10 mouse cellular contexts compared by ENCODE assay signal in genomic region chr17:26368336-26368992, GRCm38 (mm10). TPM values are rescaled to one million over a fixed set of nuclear protein-coding genes. Genes with fewer than 3 reads are reported as not detected.
DNase-seq lines count a peak whose midpoint lies in the region; ATAC-seq and TF ChIP-seq lines count a peak whose summit lies in the region.
"Had no signal": no experiment of that assay in that cellular context is flagged by ENCODE, and none has a peak within 500 bp of the region (broad histone marks: within the 10 kb centered on the region; RNA-seq: fewer than 3 reads in every experiment).

No protein-coding gene starts in this region.

- ATAC-seq in lung, embryonic 14.5 days (ENCODE audit: insufficient read depth), result peak; percentile 78; the same call in 1 of the 2 replicates
- ATAC-seq in forebrain, embryonic 13.5 days, result no peak

- peak; percentile 71 for DNase-seq in left cerebral cortex, postnatal 4 days
- no peak for DNase-seq in left cerebral cortex, adult 2 months (ENCODE audit: extremely low spot score in 1 of 2, low spot score in 2 of 2)
- peak; percentile 83 to 87 for DNase-seq in adrenal gland, postnatal 36 days
- DNase-seq in heart, postnatal 10 days, result peak; percentile 63 to 74
- DNase-seq in lung, embryonic 14.5 days, result peak; percentile 94
- peak; percentile 36 for DNase-seq in urinary bladder, adult 2 months (ENCODE audit: low spot score)
- DNase-seq in frontal cortex, postnatal 25 days (ENCODE audit: low spot score in 2 of 2), result no peak

- no peaks in the 10 kb centered on the region for H3K9me3 ChIP-seq in lung, embryonic 14.5 days (ENCODE audit: low read depth, low read length)
- H3K9me3 ChIP-seq in forebrain, embryonic 13.5 days (replicated peaks), result no peaks in the 10 kb centered on the region
- H3K9me3 ChIP-seq: hindbrain, embryonic 15.5 days; neural tube, embryonic 13.5 days had no signal

- no peak overlapping the region for H3K4me3 ChIP-seq in left cerebral cortex, adult 2 months
- no peak overlapping the region for H3K4me3 ChIP-seq in lung, embryonic 14.5 days (ENCODE audit: low read depth, low read length)
- no peak overlapping the region for H3K4me3 ChIP-seq in forebrain, embryonic 13.5 days
- H3K4me3 ChIP-seq: hindbrain, embryonic 15.5 days; neural tube, embryonic 13.5 days had no signal

- H3K9ac ChIP-seq in lung, embryonic 14.5 days, result 0 out of 2 replicates have a peak overlapping the region, but pooled peaks have one; percentile 7
- no peak overlapping the region for H3K9ac ChIP-seq in forebrain, embryonic 13.5 days
- H3K9ac ChIP-seq: hindbrain, embryonic 15.5 days; neural tube, embryonic 13.5 days had no signal

- TF ChIP-seq CTCF in left cerebral cortex, adult 2 months (IDR thresholded peaks at IDR 0.05), result no peak
- TF ChIP-seq CTCF in lung, embryonic 14.5 days (IDR thresholded peaks at IDR 0.05; ENCODE audit: low read depth), result no peak

- no peaks in the 10 kb centered on the region for H3K27me3 ChIP-seq in lung, embryonic 14.5 days (ENCODE audit: insufficient read depth, low read length)
- H3K27me3 ChIP-seq in forebrain, embryonic 13.5 days, result no peaks in the 10 kb centered on the region
- H3K27me3 ChIP-seq: hindbrain, embryonic 15.5 days; neural tube, embryonic 13.5 days had no signal

- intact Hi-C loops in left cerebral cortex, postnatal 4 days (cut with DNase I), result no loop called here
- intact Hi-C loops in left cerebral cortex, adult 2 months (cut with DNase I), result loop anchor here (1.0 to 5.0 kb wide), 2 partner anchors 18 to 74 kb away; no protein-coding TSS in a partner anchor
- intact Hi-C loops in heart, postnatal 10 days (cut with DNase I), result no loop called here

- 52% methylated on average over 10 of the region's 10 CpGs for WGBS in lung, embryonic 14.5 days
- WGBS in forebrain, embryonic 13.5 days, result 68% methylated on average over 10 of the region's 10 CpGs

- H3K36me3 ChIP-seq in lung, embryonic 14.5 days (ENCODE audit: insufficient read depth), result no peaks in the 10 kb centered on the region
- no peaks in the 10 kb centered on the region for H3K36me3 ChIP-seq in forebrain, embryonic 13.5 days (ENCODE audit: poor library complexity, severe bottlenecking)
- H3K36me3 ChIP-seq: hindbrain, embryonic 15.5 days; neural tube, embryonic 13.5 days had no signal

- H3K4me2 ChIP-seq in lung, embryonic 14.5 days, result no peak overlapping the region
- H3K4me2 ChIP-seq in forebrain, embryonic 13.5 days, result no peak overlapping the region
- H3K4me2 ChIP-seq: hindbrain, embryonic 15.5 days; neural tube, embryonic 13.5 days had no signal

- H3K27ac ChIP-seq in left cerebral cortex, adult 2 months, result no peak overlapping the region
- H3K27ac ChIP-seq in lung, embryonic 14.5 days (ENCODE audit: low read depth), result peak overlapping the region; percentile 76
- H3K27ac ChIP-seq in forebrain, embryonic 13.5 days, result no peak overlapping the region; the same call in 1 of the 2 replicates
- H3K27ac ChIP-seq: hindbrain, embryonic 15.5 days; neural tube, embryonic 13.5 days had no signal

- peaks cover 33% of the 10 kb centered on the region for H3K4me1 ChIP-seq in lung, embryonic 14.5 days (ENCODE audit: insufficient read depth)
- peaks cover 29% of the 10 kb centered on the region for H3K4me1 ChIP-seq in forebrain, embryonic 13.5 days

RNA-seq across cellular contexts. Expression of gene Neurl1b, which starts 46.2 kb away (rescaled TPM):
- 10 to 100 TPM; 85.3 to 88.4 TPM for total RNA-seq in left cerebral cortex, postnatal 4 days (2021)
- 10 to 100 TPM; 69.9 to 79.7 TPM for total RNA-seq in left cerebral cortex, adult 2 months (2021)
- 10 to 100 TPM; 43.0 to 57.4 TPM for total RNA-seq in adrenal gland, postnatal 36 days (2021)
- total RNA-seq in heart, postnatal 10 days (2021), result 10 to 100 TPM; 23.8 to 24.3 TPM
- polyA plus RNA-seq in lung, embryonic 14.5 days (2014; fragmentation: Nextera tagmentation; extraction: Ambion mirVana), result 1.9 and 2.1 TPM in 2 replicates
- polyA plus RNA-seq in urinary bladder, adult 2 months (2012; rRNA removed), result 7.9 and 11.1 TPM in 2 replicates
- polyA plus RNA-seq in forebrain, embryonic 13.5 days (2015; fragmentation: Nextera tagmentation; extraction: Ambion mirVana), result 1.2 and 1.7 TPM in 2 replicates

Comparison
In these comparisons a context has a peak if more than half of its experiments do, and no peak if none do; other contexts are left out.
1. DNase-seq: peak in left cerebral cortex, postnatal 4 days (single experiment), adrenal gland, postnatal 36 days (2 of 2), heart, postnatal 10 days (2 of 2), lung, embryonic 14.5 days (single experiment) and urinary bladder, adult 2 months (single experiment); none in left cerebral cortex, adult 2 months (0 of 2) and frontal cortex, postnatal 25 days (0 of 2).